Mouse (Mus musculus) liver, embryonic 14.5 days (tissue): ENCODE measurements around the gene Slc16a1. TPM values are rescaled to one million over a fixed set of nuclear protein-coding genes. Genes with fewer than 3 reads are reported as not detected.

Source experiments
- ATAC-seq: fragments of 200-750 bp; cut with Nextera tagmentation; 2 replicates; pipeline ENCODE4 v1.8.0; 2017; ENCODE audit warnings: moderate number of reproducible peaks, mild to moderate bottlenecking, moderate library complexity; ENCODE audit not compliant: insufficient read depth
- DNase-seq, 3 experiments: peaks; one replicate each; pipeline ENCODE4 v3.0.0-alpha.2; 2012 to 2013; ENCODE audit warnings: low read depth in 3 of 3, low spot score in 3 of 3
- H3K27ac ChIP-seq: fragments of 300-500 bp; sonication (generic); 2 replicates; pipeline ENCODE4 v1.5.1; 2014; ENCODE audit warnings: moderate library complexity, mild to moderate bottlenecking, control low read depth, inconsistent platforms
- H3K27me3 ChIP-seq: fragments of 300-500 bp; sonication (generic); 2 replicates; pipeline ENCODE4 v1.6.1; 2014; ENCODE audit warnings: mild to moderate bottlenecking, low read length, moderate library complexity; ENCODE audit not compliant: control insufficient read depth, insufficient read depth
- H3K36me3 ChIP-seq: fragments of 300-500 bp; sonication (generic); replicated peaks from 2 replicates; pipeline ENCODE4 v1.6.1; 2014; ENCODE audit warnings: low read depth; ENCODE audit not compliant: control insufficient read depth, insufficient read depth
- H3K4me1 ChIP-seq, 2 experiments: fragments of 200-500 bp in 1 of 2; fragments of 300-500 bp in 1 of 2; sonication (generic) in 1 of 2; replicated peaks; 2 replicates each; pipeline ENCODE4 v1.6.1; 2012 to 2014; ENCODE audit warnings: antibody characterized with exemption in 1 of 2, inconsistent platforms in 1 of 2, low read length in 1 of 2; ENCODE audit not compliant: control insufficient read depth in 2 of 2, insufficient read depth in 2 of 2
- H3K4me2 ChIP-seq: fragments of 300-500 bp; sonication (generic); 2 replicates; pipeline ENCODE4 v1.6.1; 2014; ENCODE audit warnings: low read depth, mild to moderate bottlenecking, control low read depth, moderate library complexity
- H3K4me3 ChIP-seq, 2 experiments: fragments of 200-500 bp in 1 of 2; fragments of 300-500 bp in 1 of 2; sonication (generic) in 1 of 2; 2 replicates each; pipeline ENCODE4 v1.5.1; 2012 to 2014; ENCODE audit warnings: low read depth in 2 of 2, low read length in 2 of 2, mild to moderate bottlenecking in 2 of 2, control low read depth in 1 of 2, inconsistent platforms in 1 of 2, moderate library complexity in 1 of 2; ENCODE audit not compliant: insufficient read depth in 1 of 2
- H3K9ac ChIP-seq: fragments of 300-500 bp; sonication (generic); replicated peaks from 2 replicates; pipeline ENCODE4 v1.6.1; 2014; ENCODE audit warnings: mild to moderate bottlenecking, control low read depth, moderate library complexity
- H3K9me3 ChIP-seq: fragments of 300-500 bp; sonication (generic); 2 replicates; pipeline ENCODE4 v1.6.1; 2016; ENCODE audit warnings: low read length, mixed read lengths; ENCODE audit not compliant: control insufficient read depth
- CTCF ChIP-seq: IDR thresholded peaks from 2 replicates; pipeline ENCODE4 v1.5.1; 2016; ENCODE audit warnings: antibody characterized with exemption, low read depth, control low read depth
- EP300 ChIP-seq: IDR thresholded peaks from 2 replicates; pipeline ENCODE4 v1.6.1; 2016; ENCODE audit warnings: antibody characterized with exemption, low read depth
- WGBS: fragments of 180-500 bp; shearing (Covaris S2); extraction: QIAGEN DNeasy Blood & Tissue Kit; methylation state at CpG from one replicate; pipeline ENCODE4 v1.1.7; 2014; ENCODE audit not compliant: insufficient replicate concordance; 5-methylcytosine and 5-hydroxymethylcytosine counted together
- polyA plus RNA-seq, 2 experiments: library from polyadenylated mRNA; depleted of rRNA in 1 of 2; stranded (reverse) in 1 of 2; unstranded in 1 of 2; fragments of >200 nt; fragmentation: Nextera tagmentation in 1 of 2; extraction: Ambion mirVana in 1 of 2; gene quantifications; 2 replicates each; pipeline versions ENCODE4 v1.2.1 to v1.2.3; 2012 to 2014

Gene Slc16a1
- polyA plus RNA-seq, 2 experiments = 38.6 to 83.8 TPM

DNA sequence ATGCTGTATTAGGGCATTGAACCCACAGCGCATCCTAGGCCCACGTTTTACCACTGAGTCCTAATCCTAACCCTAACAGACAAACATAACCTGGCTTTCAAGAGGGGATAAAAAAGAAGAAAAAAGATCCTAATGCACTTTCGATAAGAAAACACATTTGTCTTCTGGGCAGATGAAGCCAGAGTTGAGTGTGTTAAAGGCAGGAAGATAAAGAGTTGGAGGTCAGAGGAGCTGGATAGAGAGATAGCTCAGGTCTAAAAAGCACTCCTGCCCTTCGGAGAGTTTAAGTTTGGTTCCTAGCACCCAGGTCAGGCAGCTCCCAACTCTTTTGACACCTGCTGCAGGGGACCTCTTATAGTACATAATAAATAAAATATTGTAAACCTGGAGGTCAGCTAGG, 21.3 kb downstream of the Slc16a1 start:
- ATAC-seq = peak; percentile 32
- Histone ChIP-seq H3K27me3 (no peaks in the 10 kb centered on the region), H3K36me3 (peaks cover 41% of the 10 kb centered on the region), H3K4me2 (no peak overlapping the region), H3K4me3 (no peak overlapping the region), H3K9ac (peak overlapping the region; percentile 31), H3K27ac (peak overlapping the region; percentile 4), H3K4me1 (peaks cover 16 to 35% of the 10 kb centered on the region in 2 experiments), H3K9me3 (no peaks in the 10 kb centered on the region)
- no peak for DNase-seq
- TF ChIP-seq CTCF (no peak), EP300 (peak; percentile 52; the same call in 1 of the 2 replicates)
- WGBS = 49% methylated on average over 4 of the region's 4 CpGs

DNA sequence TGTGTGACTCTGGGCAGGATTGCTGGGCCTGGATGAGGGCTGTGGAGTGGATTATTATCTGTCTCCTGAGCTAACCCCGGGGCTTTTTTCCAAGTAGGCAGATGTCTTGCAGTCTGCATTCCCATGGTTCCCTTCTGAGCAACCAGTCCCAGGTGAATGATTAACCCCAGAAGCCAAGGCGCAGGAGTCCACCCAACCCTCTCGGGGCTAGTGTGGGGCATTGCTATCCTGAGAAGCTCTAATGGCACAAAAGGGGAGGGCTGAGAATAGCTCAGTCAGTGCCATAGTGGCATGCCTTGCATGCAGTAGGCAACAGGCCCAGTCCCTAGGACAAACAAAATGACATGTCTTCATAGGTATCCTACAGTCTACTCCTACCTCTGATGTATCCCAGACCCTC, 22.1 kb downstream of the Slc16a1 start:
- TF ChIP-seq CTCF (no peak), EP300 (no peak)
- no peaks in the 10 kb centered on the region for H3K27me3 ChIP-seq
- peaks cover 34% of the 10 kb centered on the region for H3K36me3 ChIP-seq
- no peak overlapping the region for H3K4me3 ChIP-seq
- WGBS = 66% methylated on average over 3 of the region's 3 CpGs
- no peak overlapping the region for H3K4me2 ChIP-seq
- DNase-seq (no peak), ATAC-seq (0 out of 2 replicates have a peak, but pooled peaks have one; percentile 21)
- H3K9me3 ChIP-seq = no peaks in the 10 kb centered on the region
- no peak overlapping the region; the same call in 1 of the 2 replicates for H3K9ac ChIP-seq
- peaks cover 16 to 34% of the 10 kb centered on the region in 2 experiments for H3K4me1 ChIP-seq
- H3K27ac ChIP-seq = no peak overlapping the region

DNA sequence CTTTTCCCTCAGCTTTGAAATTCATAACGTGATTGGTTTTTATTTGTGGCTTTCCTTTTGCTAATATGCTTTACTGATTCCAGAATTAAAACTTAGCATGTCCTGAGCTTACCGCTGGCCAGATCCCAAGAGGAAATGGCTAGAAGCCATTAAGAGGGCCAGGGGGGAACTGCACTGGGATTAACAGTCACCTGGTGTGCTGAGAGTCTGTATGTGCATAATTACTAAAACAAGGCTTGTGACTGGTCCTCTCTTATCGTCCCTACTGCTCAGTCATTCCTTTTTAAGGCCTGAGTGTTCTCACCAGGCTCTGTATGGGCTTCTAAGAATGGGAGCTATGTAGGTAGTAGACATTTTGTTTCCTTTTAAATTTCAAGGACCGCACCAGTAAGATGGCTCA, 23.5 kb downstream of the Slc16a1 start:
- Histone ChIP-seq H3K27me3 (no peaks in the 10 kb centered on the region), H3K36me3 (peaks cover 22% of the 10 kb centered on the region), H3K9ac (no peak overlapping the region), H3K4me1 (peaks cover 16 to 34% of the 10 kb centered on the region in 2 experiments), H3K27ac (0 out of 2 replicates have a peak overlapping the region, but pooled peaks have one; percentile 18), H3K4me3 (no peak overlapping the region), H3K9me3 (no peaks in the 10 kb centered on the region), H3K4me2 (no peak overlapping the region)
- DNase-seq = no peak
- no peak for ATAC-seq
- TF ChIP-seq EP300 (no peak), CTCF (no peak)
- 69% methylated on average over 4 of the region's 4 CpGs for WGBS

DNA sequence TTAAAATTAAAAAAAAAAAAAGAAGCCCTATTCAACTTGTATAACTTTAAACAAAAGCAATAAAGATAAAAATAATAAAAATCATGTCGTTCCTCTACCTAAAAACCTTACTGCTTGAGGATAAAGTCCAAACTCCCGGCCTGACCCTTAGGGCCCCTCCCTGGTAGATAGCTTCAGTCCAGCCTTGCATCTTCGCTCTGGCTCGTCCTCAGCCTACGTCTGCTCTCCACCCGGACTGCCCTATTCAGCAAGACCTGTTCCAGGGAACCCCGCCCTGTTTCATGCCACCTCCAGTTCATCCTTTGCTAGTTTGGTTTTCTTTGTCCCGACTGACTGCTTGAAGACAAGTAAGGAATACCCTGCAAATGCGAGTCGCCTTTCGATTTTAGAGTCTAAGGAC, 24.5 kb downstream of the Slc16a1 start:
- ATAC-seq = no peak
- Histone ChIP-seq H3K9me3 (no peaks in the 10 kb centered on the region), H3K4me1 (peaks cover 18 to 40% of the 10 kb centered on the region in 2 experiments), H3K27ac (no peak overlapping the region), H3K9ac (no peak overlapping the region), H3K27me3 (no peaks in the 10 kb centered on the region), H3K4me3 (no peak overlapping the region), H3K4me2 (no peak overlapping the region), H3K36me3 (peaks cover 14% of the 10 kb centered on the region)
- 78% methylated on average over 11 of the region's 11 CpGs for WGBS
- no peak for DNase-seq
- TF ChIP-seq CTCF = no peak
- TF ChIP-seq EP300 = no peak

DNA sequence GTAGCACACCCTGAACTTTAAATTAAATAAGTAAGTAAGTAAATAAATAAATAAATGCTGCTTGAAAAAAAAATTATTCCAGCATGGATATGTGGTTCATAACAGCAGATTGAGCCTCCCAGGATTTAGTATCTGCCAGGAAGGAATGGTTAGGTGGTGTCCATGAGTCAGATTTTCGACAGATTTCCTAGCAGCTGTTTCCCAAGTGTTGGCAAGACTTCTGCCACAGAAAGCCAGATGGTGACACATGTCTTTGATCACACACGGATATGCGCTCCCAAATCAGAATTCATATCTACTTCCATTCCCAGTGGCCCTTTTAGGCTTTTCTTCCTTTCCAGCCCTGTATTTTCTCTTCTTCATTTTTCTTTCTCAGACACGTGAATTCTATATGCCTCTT, 28.5 kb downstream of the Slc16a1 start:
- no peak for ATAC-seq
- TF ChIP-seq EP300 (no peak), CTCF (no peak)
- Histone ChIP-seq H3K4me1 (peaks cover 37 to 46% of the 10 kb centered on the region in 2 experiments), H3K36me3 (no peaks in the 10 kb centered on the region), H3K27me3 (no peaks in the 10 kb centered on the region), H3K9ac (no peak overlapping the region), H3K4me2 (no peak overlapping the region), H3K4me3 (no peak overlapping the region), H3K27ac (no peak overlapping the region), H3K9me3 (no peaks in the 10 kb centered on the region)
- no peak for DNase-seq
- 77% methylated on average over 4 of the region's 4 CpGs for WGBS
